Mouse (Mus musculus) cerebellum, postnatal 10 days (tissue): ENCODE results near the gene Bhlhb9.
A peak's percentile ranks its signal among the peaks of the same experiment; 100 is the strongest.
"Not testable (repeated sequence)": the region's sequence is repeated elsewhere in the genome, so short reads cannot be mapped to it uniquely, and the experiment has no call there.

Source experiments
- DNase-seq, 2 experiments: peaks; one replicate each; pipeline ENCODE4 v3.0.0; 2021; ENCODE audit warnings: mixed read lengths in 2 of 2

Gene Bhlhb9

DNA sequence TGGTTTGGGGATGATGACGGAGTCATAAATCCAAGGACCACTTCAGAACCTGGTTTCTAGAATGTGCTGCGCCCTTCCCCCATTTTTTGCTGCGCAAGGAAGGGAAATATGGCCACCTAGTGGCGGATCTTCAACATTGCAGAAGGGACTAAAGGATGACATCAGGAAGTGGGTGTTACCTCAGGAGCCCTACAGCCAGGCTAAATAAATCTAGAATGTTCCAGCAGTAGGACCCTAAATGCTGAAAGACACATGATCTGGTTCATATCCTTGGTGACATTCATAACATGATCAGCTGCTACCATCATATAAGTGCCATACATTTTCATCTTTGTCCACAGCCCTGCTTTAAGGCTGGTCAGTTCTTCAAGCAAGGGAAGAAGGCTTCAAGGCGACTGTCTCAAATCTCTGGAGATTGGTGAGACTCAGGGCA, at the start of gene Bhlhb9:
Gene Bhlhb9, plus strand, starts transcription at position 383 of the 433 bp plus-strand sequence.
- peak; percentile 73 to 79 for DNase-seq

DNA sequence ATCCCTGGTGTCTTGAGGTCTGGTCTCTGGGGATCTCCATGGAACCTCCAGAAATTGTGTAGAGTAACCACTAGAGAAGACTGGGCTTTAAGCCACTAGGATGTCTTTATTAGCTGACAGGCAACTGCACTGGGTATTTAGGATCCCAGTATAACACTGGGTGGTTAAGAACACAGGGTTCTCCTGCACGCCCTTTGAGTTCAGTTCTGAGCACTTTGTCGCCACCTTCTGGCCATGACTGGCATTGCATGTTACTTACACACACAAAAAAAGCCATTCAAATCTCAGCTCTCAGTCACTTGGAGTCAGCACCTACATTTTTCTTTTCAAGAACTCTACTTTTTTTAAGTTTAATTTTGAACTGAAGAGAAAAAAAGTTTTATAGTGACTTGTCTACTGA, 44.6 kb upstream of the Bhlhb9 start:
- peak; percentile 82 to 85 for DNase-seq

DNA sequence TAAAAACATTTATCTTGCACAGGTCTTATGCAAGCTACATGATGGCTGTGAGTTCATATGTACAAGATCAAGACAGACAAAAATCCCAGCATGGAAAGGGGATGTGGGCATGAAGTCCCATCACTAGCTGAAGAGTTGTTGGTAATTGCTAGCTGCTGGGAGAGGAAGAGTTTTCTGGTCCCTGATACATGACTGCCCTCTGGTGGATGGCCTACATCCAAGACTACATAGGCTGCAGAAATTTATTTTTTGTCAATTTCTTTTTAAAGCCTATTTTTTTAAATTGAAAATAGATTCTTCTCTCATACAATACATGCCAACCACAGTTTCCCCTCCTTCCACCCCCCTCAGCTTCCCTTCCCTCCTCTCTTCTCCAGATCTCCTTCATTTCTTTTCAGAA, 35.7 kb upstream of the Bhlhb9 start:
- peak; percentile 59 to 66 for DNase-seq

DNA sequence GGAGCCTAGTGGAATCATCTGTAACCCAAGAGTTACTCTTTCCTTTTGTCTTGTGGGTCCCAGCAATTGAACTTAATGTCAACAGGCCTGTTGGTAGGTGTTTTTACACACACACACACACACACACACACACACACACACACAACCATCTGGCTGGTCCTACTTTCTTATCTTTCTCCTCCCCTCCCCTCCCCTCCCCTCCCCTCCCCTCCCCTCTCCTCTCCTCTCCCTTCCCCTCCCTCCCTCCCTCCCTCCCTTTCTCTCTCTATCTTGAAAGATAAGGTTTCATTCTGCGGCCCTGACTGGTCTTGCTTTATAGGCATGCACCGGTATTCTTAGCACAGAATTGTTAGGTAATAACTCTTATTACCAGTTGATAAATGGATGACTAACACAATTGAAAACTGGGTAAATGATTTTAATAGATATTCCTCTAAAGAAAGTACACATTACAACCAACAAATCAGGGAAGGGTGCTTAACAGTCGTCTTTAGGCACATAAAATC, 29.3 kb upstream of the Bhlhb9 start:
- DNase-seq: no peak

DNA sequence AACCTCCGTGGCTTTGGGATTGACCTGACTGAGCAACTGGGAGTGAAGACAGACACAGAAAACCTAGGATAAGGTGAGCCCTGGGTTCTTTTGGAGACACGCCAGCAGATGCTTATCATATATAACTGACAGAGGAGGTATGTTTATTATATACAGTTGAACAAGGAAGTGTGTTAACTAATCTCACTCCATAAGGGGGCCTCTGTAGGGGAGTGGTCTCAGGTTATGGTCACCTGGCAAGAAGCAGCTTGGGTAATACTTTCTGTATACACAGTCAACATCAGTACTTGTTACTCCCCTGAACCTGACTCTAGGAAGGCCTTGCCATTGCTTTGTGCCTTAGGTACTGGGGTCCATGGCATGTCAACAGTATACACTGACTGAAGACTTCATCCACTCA, 28.8 kb upstream of the Bhlhb9 start:
- DNase-seq: no peak

DNA sequence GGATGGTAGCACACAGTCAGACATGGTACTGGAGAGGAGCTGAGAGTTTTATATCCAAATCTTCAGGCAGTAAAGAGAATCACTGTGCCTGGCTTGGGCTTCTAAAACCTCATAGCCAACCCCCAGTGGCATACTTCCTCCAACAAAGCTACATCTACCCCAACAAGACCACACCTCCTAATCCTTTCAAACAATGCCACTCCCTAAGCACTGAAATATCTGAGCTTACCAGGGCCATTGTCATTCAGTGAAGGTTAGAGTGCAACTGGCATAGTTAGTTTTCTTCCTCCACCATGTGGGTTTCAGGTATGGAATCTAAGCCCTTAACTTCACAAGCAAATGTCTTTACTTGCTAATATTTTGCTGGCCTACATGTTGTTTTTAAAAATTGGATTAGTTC, 5.9 kb upstream of the Bhlhb9 start:
- DNase-seq: no peak

DNA sequence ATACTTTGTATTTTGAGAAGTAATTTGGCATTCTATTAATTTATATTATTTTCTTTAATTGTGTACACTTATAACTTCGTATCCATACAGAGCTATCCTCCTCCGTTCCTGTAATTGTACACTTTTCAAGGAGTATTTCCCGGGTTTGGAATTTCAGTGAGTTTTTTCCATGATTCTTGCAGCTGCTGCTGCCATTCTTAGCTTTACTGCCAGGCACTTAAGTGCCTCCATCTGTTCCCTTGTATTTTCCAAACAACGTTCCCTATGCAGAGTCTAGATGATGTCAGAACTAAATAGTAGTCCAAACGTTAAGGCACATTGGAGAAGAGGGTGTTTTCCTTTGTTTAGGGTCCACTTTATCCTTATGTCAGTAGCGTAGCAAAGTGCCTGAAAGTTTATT, 5.1 kb upstream of the Bhlhb9 start:
- no peak for DNase-seq

DNA sequence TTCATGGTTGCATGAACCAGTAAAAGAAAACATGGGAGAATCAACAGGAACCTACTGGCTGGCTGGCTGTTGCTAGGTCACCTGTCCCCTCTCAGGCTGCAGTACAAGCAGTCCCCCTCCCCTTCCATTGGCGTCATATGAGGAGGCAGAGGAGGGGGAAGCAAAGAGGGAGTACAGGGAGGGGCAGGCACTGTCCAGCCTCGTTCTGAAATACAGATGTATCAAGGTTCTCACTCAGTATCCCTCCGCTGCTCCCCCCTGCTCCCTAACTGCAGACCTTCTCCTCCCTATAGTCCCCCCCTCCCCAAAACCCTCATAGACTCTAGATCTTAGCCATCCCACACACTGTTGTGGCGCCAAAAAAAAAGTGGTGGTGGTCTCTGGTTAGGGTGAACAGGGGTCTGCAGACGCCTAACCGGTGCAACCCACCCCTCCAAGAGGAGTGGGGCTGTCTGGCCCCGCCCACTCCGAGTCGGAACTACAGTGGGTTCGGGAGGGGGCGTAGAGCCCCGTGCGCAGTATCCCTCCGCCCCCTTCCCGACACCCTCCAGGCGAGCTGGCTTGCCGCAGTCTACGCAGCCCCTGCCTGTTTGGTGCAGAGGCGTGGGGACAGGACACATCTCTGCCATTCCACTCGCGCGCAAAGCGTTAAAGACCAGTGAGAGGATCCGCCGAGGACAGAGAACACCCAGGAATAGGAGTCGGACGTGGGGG, 1.6 kb upstream of the Bhlhb9 start:
- peak; percentile 79 to 86 for DNase-seq

DNA sequence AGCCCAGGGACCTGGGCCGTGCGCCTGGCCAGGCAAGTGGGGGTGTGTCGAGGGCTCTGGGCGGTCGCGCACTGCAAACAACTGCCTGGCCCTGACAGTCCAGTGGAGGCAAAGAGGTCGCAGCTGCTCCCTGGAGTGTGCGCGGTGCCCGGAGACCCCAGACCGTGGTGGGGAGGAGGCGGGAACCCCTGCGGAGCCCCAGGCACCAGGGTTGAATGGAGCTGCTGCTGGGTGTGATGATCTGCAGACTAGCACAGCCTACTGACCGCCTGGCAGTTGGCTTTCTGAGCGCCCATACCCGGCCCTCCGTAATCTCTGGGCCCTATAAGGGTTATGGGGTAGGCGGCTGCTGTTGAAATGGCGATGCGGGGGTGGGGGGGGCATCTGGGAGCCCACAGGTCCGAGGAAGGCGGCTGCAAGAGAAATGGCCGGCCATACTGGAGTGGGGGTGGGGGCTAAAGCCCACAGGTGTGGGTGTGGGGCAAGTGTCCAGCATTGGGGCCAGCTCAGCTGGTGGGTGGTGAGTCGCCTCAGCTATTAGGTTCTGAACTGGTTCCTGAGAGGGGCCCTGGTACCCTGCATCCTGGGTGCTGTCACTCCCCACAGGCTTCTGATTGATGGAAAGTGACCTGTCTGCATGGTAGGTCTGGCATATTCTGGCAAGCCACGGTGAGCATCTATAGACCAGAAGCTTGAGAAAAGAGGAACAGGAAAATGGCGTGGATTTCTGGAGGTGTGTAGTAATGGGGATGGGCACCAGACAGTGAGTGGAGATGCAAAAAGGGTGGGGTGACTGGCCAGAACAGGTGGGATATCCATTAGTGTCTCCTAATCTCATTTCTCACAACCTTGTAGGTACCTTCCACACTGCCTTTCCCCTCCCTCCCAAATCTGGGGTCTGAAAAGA, 836 bp upstream of the Bhlhb9 start:
- peak; percentile 58 to 61 for DNase-seq

DNA sequence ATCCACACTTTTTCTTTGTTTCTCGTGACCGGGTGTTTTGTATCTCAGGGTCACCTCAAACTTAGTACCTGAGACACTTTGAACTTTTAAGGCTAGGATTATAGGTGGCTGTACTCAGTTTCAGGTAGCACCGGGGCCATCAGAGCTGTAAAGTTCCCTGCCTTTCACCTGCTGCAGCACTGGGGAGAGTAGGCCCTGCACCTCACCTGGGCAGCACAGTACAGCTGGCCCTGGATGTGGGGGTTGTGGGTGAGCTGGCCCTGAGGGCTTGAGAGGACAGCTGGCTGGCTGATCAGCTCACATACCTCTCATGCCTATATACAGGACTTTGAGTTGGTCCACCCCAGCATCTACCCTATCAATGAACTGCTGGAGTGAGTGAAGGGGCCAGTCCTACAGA, 6.8 kb downstream of the Bhlhb9 start:
- no peak for DNase-seq

DNA sequence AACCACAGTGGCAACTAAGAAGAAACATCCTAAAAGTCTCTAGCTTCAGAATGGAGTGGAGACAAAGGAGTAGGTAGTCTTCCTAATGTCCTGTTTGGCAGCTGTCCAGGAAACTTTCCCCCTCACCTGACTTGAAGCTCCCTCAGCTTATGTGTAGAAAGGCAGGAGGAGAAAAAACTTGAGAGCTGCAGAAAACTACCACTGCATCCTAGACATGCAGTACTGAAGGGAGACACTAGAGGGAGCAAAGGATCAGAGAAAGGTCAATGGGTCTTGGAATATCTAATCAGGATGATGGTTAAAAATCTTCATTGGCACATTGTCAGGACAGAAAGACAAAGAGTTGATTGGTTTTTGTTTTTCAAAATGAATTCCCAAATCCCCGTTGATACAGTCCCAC, 8.4 kb downstream of the Bhlhb9 start:
- peak; percentile 76 to 82 for DNase-seq

DNA sequence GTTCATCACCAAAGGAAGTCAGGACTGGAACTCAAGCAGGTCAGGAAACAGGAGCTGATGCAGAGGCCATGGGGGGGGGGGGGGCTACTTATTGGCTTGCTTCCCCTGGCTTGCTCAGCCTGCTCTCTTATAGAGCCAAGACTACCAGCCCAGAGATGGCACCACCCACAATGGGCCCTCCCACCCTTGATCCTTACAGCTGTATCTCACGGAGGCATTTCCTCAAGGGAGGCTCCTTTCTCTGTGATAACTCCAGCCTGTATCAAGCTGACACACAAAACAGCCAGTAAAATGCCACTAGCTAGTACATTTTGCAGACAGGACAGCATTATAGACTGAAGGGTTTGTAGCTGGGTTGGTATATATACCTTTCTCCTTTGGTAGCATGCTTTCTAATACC, 38.5 kb downstream of the Bhlhb9 start:
- DNase-seq: not testable (repeated sequence)

DNA sequence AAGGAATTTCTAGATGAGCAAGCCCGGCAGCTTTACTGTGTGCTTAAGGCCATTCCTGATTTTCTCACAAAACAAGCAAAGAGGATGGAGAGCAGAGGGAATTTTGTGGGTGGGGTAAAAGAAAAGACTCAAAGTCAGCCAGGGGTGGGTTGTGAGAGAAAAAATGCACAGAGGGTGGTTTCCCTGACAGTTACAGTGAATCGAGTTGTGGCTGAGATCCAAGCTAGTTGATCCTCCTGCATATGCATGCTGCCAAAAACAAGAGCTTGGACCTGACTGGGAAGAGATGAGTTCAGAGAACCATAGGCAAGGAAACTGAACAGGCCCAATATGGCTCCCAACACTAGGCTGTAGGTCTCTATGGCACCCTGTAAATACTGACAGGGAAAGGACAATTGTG, 40.5 kb downstream of the Bhlhb9 start:
- peak; percentile 16 to 28 for DNase-seq

DNA sequence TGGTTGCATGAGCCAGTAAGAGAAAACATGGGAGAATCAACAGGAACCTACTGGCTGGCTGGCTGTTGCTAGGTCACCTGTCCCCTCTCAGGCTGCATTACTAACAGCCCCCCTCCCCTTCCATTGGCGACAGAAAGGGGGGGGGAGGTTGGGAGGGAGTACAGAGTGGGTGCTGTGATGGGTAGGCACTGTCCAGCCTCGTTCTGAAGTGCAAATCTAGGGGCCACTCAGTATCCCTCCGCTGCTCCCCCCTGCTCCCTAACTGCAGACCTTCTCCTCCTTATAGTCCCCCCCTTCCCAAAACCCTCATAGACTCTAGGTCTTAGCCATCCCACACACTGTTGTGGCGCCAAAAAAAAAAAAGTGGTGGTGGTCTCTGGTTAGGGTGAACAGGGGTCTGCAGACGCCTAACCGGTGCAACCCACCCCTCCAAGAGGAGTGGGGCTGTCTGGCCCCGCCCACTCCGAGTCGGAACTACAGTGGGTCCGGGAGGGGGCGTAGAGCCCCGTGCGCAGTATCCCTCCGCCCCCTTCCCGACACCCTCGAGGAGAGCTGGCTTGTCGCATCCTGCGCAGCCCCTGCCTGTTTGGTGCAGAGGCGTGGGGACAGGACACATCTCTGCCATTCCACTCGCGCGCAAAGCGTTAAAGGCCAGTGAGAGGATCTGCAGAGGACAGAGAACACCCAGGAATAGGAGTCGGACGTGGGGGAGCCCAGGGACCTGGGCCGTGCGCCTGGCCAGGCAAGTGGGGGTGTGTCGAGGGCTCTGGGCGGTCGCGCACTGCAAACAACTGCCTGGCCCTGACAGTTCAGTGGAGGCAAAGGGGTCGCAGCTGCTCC, 41.3 kb downstream of the Bhlhb9 start, which contains the start of gene Gprasp2:
Gene Gprasp2, plus strand, starts transcription at position 514 of the 840 bp plus-strand sequence.
- peak; percentile 78 to 82 for DNase-seq

DNA sequence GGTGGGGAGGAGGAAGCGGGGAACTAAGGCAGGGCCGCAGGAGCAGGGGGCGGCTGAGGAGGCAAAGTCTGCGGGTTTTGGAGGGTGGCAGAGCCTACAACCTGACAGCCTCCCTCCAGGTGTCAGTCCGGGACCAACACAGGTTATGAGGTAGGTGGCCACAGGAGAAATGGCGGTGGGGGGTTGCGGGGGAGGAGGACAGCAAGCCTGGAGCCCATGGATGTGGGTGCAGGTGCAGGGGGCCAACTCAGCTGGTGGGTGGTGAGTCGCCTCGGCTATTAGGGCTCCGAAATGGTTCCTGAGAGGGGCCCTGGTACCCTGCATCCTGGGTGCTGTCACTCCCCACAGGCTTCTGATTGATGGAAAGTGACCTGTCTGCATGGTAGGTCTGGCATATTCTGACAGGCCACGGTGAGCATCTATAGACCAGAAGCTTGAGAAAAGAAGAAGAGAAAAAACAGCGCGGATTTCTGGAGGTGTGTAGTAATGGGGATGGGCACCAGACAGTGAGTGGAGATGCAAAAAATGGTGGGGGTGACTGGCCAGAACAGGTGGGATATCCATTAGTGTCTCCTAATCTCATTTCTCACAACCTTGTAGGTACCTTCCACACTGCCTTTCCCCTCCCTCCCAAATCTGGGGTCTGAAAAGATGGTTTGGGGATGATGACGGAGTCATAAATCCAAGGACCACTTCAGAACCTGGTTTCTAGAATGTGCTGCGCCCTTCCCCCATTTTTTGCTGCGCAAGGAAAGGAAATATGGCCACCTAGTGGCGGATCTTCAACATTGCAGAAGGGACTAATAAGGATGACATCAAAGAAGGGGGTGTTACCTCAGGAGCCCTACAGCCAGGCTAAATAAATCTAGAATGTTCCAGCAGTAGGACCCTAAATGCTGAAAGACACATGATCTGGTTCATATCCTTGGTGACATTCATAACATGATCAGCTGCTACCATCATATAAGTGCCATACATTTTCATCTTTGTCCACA, 42.3 kb downstream of the Bhlhb9 start:
- peak; percentile 73 to 75 for DNase-seq

DNA sequence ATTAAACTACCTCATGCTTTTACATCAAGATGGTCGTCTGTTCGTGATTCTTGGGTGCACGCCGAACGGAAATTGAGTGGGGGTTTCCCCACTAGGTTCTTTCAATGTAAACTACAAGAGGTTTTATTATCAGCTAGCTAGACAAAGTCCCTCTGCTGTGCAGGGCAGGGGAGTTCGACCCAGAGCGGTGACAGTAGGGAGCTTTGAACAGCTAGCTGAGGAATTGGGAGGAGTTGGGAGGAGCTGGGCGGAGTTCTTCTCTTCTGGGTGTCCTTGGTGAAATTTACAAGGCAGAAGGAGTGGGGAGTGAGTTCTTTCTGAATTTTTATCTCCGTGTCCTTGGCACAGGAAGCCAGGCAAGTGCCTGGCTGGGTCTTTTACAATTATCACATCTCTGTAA, 69.4 kb downstream of the Bhlhb9 start:
- DNase-seq: not testable (repeated sequence)

DNA sequence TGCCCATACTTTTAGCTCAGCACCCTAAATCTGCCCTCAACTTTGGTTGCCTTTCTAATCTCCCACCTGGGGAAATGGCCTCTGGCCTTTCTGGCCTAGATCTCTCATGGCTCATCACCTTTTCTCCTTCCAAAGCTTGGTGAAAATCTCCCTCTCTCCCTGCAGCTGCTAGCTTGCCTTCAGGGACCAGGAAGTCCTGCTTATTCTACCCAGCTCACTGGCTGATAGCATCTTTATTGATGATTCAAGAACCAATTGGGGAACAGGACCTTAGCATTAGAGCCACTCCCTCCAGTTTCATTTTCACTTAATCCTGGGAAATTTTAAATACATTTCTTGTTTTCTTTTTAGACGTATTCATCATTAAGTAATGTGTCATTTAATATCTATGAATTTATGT, 79.3 kb downstream of the Bhlhb9 start:
- DNase-seq: no peak

DNA sequence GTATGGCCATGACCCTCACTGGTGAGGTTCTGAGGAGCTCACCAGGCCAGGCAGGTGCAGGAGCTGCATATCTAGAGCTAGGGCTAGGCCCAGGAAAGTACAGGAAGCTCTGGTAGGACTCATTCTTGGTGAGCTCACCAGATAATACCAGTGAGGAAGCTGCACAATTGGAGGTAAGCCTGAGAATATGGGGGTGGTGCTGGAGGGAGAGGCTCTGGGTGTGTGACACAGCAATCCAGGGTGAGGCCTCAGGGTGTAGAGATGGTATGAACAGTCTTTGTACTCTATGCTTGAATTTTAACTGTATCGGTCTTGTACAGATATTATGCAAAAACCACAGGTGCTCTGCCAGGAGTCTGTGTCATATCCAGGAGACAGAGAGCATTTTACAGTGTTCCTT, 82.2 kb downstream of the Bhlhb9 start:
- DNase-seq: no peak

DNA sequence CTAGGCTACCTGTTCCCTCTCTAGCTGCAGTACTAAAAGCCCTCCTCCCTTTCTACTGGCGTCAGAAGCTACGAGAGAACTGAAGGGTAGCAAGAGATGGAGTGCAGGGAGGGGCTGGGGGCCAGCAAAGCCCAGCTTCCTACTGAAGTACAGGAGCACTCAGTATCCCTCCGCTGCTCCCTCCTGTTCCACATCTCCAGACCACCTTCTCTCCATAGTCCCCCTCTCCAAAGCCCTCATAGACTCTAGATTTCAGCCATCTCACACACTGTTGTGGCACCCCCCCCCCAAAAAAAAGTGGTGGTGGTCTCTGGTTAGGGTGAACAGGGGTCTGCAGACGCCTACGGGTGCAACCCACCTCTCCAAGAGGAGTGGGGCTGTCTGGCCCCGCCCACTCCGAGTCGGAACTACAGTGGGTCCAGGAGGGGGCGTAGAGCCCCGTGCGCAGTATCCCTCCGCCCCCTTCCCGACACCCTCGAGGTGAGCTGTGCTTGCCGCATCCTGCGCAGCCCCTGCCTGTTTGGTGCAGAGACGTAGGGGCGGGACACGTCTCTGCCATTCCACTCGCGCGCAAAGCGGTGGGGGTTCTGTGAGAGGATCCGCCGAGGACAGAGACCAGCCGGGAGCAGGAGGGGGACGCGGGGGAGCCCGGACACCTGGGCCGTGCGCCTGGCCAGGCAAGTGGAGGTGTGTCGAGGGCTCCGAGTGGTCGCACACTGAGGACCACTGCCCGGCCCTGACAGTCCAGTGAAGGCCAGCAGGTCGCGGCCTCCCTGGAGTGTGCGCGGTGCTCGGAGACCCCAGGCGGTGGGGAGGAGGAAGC, 88.2 kb downstream of the Bhlhb9 start:
- peak; percentile 86 to 91 for DNase-seq

DNA sequence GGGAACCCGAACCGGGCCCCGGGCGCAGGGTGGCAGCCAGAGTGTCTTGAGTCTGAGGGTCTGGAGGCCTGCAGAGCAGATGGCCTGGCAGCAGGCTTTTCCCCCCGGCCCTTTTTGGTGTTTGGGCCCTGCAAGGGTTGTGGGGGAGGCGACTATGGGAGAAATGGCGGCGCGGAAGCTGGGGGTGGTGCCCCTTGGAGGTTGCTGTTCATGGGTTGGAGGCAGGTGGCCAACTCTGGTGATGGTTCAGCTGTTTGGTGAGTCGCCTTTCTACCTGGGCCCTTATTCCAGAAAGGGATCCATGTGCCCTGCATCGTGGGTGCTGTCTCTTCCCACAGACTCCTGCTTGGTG, 88.8 kb downstream of the Bhlhb9 start:
- peak; percentile 68 for DNase-seq

DNA sequence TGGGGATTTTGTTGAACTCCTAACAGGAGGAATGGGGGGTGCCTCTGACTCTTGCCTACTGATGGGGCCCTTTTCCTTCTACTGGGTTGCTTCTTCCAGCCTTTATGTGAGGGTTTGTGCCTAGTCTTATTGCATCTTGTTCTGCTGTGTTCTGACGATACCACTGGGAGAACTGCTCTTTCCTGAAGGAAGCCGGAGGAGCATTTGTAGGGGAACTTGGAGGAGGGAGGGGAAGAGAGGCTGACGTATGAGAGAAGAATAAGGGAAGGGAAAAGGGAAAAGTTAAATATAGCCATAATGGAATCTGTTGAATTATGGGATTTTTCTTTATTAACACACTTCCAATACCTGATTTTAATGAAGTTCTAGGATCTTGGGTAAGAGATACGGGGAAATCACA, 119.2 kb downstream of the Bhlhb9 start:
- DNase-seq: no peak
